Mouse (Mus musculus): Measurements from ENCODE around the gene Rpl41. TPM values are rescaled to one million over a fixed set of nuclear protein-coding genes. Genes with fewer than 3 reads are reported as not detected.
A peak's percentile ranks its signal among the peaks of the same experiment; 100 is the strongest.
"Not testable (repeated sequence)": the region's sequence is repeated elsewhere in the genome, so short reads cannot be mapped to it uniquely, and the experiment has no call there.

Rpl41 gene
- polyA plus RNA-seq, 1 experiment from 2014 or later = 3,131 TPM

- H3K4me2 ChIP-seq = peak overlapping the region; percentile 30
These were observed 565 bp upstream of the Rpl41 start for GRCm38 (mm10) chr10:128549682-128550057.

GRCm38 (mm10) chr10:128548051-128548791 lies 884 bp downstream of the Rpl41 start:
- peaks cover 25% of the 10 kb centered on the region for H3K36me3 ChIP-seq (ENCODE audit: poor library complexity, severe bottlenecking)

More at GRCm38 (mm10) chr10:128549682-128550057, 565 bp upstream of the Rpl41 start:
- Histone ChIP-seq H3K4me1 (peaks cover 16% of the 10 kb centered on the region), H3K36me3 (ENCODE audit: poor library complexity, severe bottlenecking) (peaks cover 11% of the 10 kb centered on the region), H3K27ac (peak overlapping the region; percentile 65)
- H3K27me3 ChIP-seq; H3K9ac ChIP-seq; ATAC-seq; H3K4me3 ChIP-seq; H3K9me3 ChIP-seq (replicated peaks): not testable (repeated sequence)
- WGBS = 69% methylated on average over 6 of the region's 6 CpGs

GRCm38 (mm10) chr10:128547361-128548032 lies 1.6 kb downstream of the Rpl41 start, which contains the start of gene Zc3h10:
Gene Zc3h10 (minus strand): TSS chr10:128547774.
- peaks cover 26% of the 10 kb centered on the region for H3K4me1 ChIP-seq
- H3K27ac ChIP-seq = peak within 1 kb of the TSS; percentile 95
- no peaks in the 10 kb centered on the region for H3K27me3 ChIP-seq
- peak within 1 kb of the TSS; percentile 89 for H3K4me2 ChIP-seq
- ATAC-seq = peak; percentile 90
- WGBS = under 1% methylated on average over 39 of the region's 50 CpGs
- no peaks in the 10 kb centered on the region for H3K9me3 ChIP-seq (replicated peaks)
- H3K36me3 ChIP-seq (ENCODE audit: poor library complexity, severe bottlenecking) = peaks cover 33% of the 10 kb centered on the region
- peak within 1 kb of the TSS; percentile 94 for H3K9ac ChIP-seq
- H3K4me3 ChIP-seq = peak within 1 kb of the TSS; percentile 77

More at GRCm38 (mm10) chr10:128548051-128548791, 884 bp downstream of the Rpl41 start:
- peak overlapping the region; percentile 95 for H3K27ac ChIP-seq
- ATAC-seq; H3K9me3 ChIP-seq (replicated peaks); H3K27me3 ChIP-seq: not testable (repeated sequence)
- peak overlapping the region; percentile 77 for H3K4me3 ChIP-seq
- WGBS = under 1% methylated on average over 29 of the region's 30 CpGs
- peak overlapping the region; percentile 89 for H3K4me2 ChIP-seq
- H3K4me1 ChIP-seq = peaks cover 21% of the 10 kb centered on the region
- H3K9ac ChIP-seq = peak overlapping the region; percentile 94

- Histone ChIP-seq H3K36me3 (ENCODE audit: poor library complexity, severe bottlenecking) (peaks cover 39% of the 10 kb centered on the region), H3K4me1 (peaks cover 26% of the 10 kb centered on the region), H3K9ac (peak overlapping the region; percentile 94), H3K27ac (peak overlapping the region; percentile 95), H3K27me3 (no peaks in the 10 kb centered on the region), H3K9me3 (replicated peaks) (no peaks in the 10 kb centered on the region), H3K4me2 (peak overlapping the region; percentile 89), H3K4me3 (peak overlapping the region; percentile 77)
- ATAC-seq = no peak
- WGBS = 26% methylated on average over 7 of the region's 7 CpGs
These were observed 2.3 kb downstream of the Rpl41 start for GRCm38 (mm10) chr10:128546787-128547186.

- peaks cover 26% of the 10 kb centered on the region for H3K4me1 ChIP-seq
- peak overlapping the region; percentile 94 for H3K9ac ChIP-seq
- H3K4me2 ChIP-seq = peak overlapping the region; percentile 89
These were observed 2.7 kb downstream of the Rpl41 start for GRCm38 (mm10) chr10:128546361-128546760.

GRCm38 (mm10) chr10:128545570-128545898 lies 3.6 kb downstream of the Rpl41 start:
- Histone ChIP-seq H3K9me3 (replicated peaks) (no peaks in the 10 kb centered on the region), H3K27ac (no peak overlapping the region), H3K4me1 (peaks cover 26% of the 10 kb centered on the region), H3K27me3 (no peaks in the 10 kb centered on the region), H3K4me2 (no peak overlapping the region), H3K36me3 (ENCODE audit: poor library complexity, severe bottlenecking) (peaks cover 47% of the 10 kb centered on the region), H3K9ac (no peak overlapping the region), H3K4me3 (no peak overlapping the region)
- 93% methylated on average over 3 of the region's 3 CpGs for WGBS
- ATAC-seq = no peak

More at GRCm38 (mm10) chr10:128546361-128546760, 2.7 kb downstream of the Rpl41 start:
- Histone ChIP-seq H3K27ac (peak overlapping the region; percentile 95; the same call in 1 of the 2 replicates), H3K9me3 (replicated peaks) (no peaks in the 10 kb centered on the region), H3K4me3 (peak overlapping the region; percentile 77), H3K36me3 (ENCODE audit: poor library complexity, severe bottlenecking) (peaks cover 41% of the 10 kb centered on the region), H3K27me3 (no peaks in the 10 kb centered on the region)
- no peak for ATAC-seq
- 18% methylated on average over 4 of the region's 4 CpGs for WGBS

GRCm38 (mm10) chr10:128544674-128545569 lies 4.2 kb downstream of the Rpl41 start:
- peaks cover 26% of the 10 kb centered on the region for H3K4me1 ChIP-seq
- H3K4me2 ChIP-seq = no peak overlapping the region
- H3K27ac ChIP-seq = no peak overlapping the region
- no peaks in the 10 kb centered on the region for H3K27me3 ChIP-seq
- no peak overlapping the region for H3K9ac ChIP-seq
- no peak overlapping the region for H3K4me3 ChIP-seq
- WGBS = 95% methylated on average over 37 of the region's 37 CpGs
- H3K9me3 ChIP-seq (replicated peaks) = no peaks in the 10 kb centered on the region
- ATAC-seq = no peak
- H3K36me3 ChIP-seq (ENCODE audit: poor library complexity, severe bottlenecking) = peaks cover 47% of the 10 kb centered on the region

GRCm38 (mm10) chr10:128544151-128544657 lies 4.9 kb downstream of the Rpl41 start:
- WGBS = 97% methylated on average over 15 of the region's 15 CpGs
- no peak overlapping the region for H3K4me2 ChIP-seq
- ATAC-seq = no peak
- H3K36me3 ChIP-seq (ENCODE audit: poor library complexity, severe bottlenecking) = peaks cover 47% of the 10 kb centered on the region
- no peaks in the 10 kb centered on the region for H3K9me3 ChIP-seq (replicated peaks)
- H3K9ac ChIP-seq = no peak overlapping the region
- H3K4me1 ChIP-seq = peaks cover 26% of the 10 kb centered on the region
- H3K4me3 ChIP-seq = no peak overlapping the region
- no peaks in the 10 kb centered on the region for H3K27me3 ChIP-seq
- no peak overlapping the region for H3K27ac ChIP-seq

GRCm38 (mm10) chr10:128543100-128543499 lies 6.0 kb downstream of the Rpl41 start:
- Histone ChIP-seq H3K9ac (no peak overlapping the region), H3K36me3 (ENCODE audit: poor library complexity, severe bottlenecking) (peaks cover 47% of the 10 kb centered on the region), H3K4me2 (no peak overlapping the region), H3K27me3 (no peaks in the 10 kb centered on the region), H3K4me1 (peaks cover 26% of the 10 kb centered on the region), H3K9me3 (replicated peaks) (no peaks in the 10 kb centered on the region), H3K27ac (no peak overlapping the region), H3K4me3 (no peak overlapping the region)
- WGBS = 71% methylated on average over 2 of the region's 2 CpGs
- ATAC-seq = no peak

- ATAC-seq = no peak
- peaks cover 24% of the 10 kb centered on the region for H3K36me3 ChIP-seq (ENCODE audit: poor library complexity, severe bottlenecking)
- H3K27ac ChIP-seq = no peak overlapping the region
- no peaks in the 10 kb centered on the region for H3K9me3 ChIP-seq (replicated peaks)
- no peak overlapping the region for H3K4me3 ChIP-seq
- no peak overlapping the region for H3K9ac ChIP-seq
- WGBS = 80% methylated on average over 1 of the region's 1 CpGs
- peaks cover 12% of the 10 kb centered on the region; the same call in 1 of the 2 replicates for H3K4me1 ChIP-seq
- no peaks in the 10 kb centered on the region for H3K27me3 ChIP-seq
- H3K4me2 ChIP-seq = no peak overlapping the region
These were observed 10.7 kb downstream of the Rpl41 start for GRCm38 (mm10) chr10:128538340-128538870.

GRCm38 (mm10) chr10:128536266-128536940 lies 12.7 kb downstream of the Rpl41 start:
- Histone ChIP-seq H3K36me3 (ENCODE audit: poor library complexity, severe bottlenecking) (peaks cover 6% of the 10 kb centered on the region; the same call in 1 of the 2 replicates), H3K27ac (0 out of 2 replicates have a peak overlapping the region, but pooled peaks have one; percentile 10), H3K9ac (no peak overlapping the region)

More at GRCm38 (mm10) chr10:128536266-128536940, 12.7 kb downstream of the Rpl41 start:
- no peak overlapping the region for H3K4me3 ChIP-seq
- peak overlapping the region; percentile 41 for H3K4me2 ChIP-seq
- 17% methylated on average over 18 of the region's 18 CpGs for WGBS
- no peaks in the 10 kb centered on the region for H3K9me3 ChIP-seq (replicated peaks)
- ATAC-seq = peak; percentile 87
- H3K4me1 ChIP-seq = 0 out of 2 replicates have a peak, but pooled peaks cover 5% of the 10 kb centered on the region
- no peaks in the 10 kb centered on the region for H3K27me3 ChIP-seq

Data from forebrain, embryonic 13.5 days (tissue).